In the genomic region with DNA sequence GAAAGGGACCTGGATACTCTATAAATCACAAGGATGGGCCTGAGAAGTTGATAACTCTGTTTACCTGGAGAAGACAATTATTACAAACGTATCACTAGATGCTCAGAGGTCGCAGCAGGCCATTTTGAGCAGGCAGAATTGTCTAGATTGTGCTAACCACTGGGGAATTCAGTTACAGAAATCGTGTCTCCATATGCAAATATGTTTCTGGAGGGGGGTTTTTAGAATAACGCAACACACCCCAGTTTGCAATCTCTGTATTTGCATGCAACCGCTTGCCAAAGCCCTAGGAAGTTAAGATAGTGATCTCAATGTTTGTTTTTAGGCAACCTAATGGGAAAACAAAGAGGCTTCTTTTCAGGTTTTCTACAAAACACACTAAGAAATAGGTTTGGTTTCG, we compare ENCODE assay signal across 1 mouse cellular context.
TF ChIP-seq lines count a peak whose summit lies in the region.

No protein-coding gene starts in this region.

TF ChIP-seq in CH12.LX, 34 proteins besides CTCF, POLR2A, EP300 and RAD21 (continued from another document):
- TF ChIP-seq TCF12 (IDR thresholded peaks at IDR 0.05; ENCODE audit: low read depth, low read length) (peak; percentile 45; the same call in 1 of the 2 replicates), NELFE (IDR thresholded peaks at IDR 0.05; ENCODE audit: low read depth, low read length) (no peak), NRF1 (IDR thresholded peaks at IDR 0.05; ENCODE audit: low read depth, low read length) (no peak), RCOR1 (conservative IDR thresholded peaks at IDR 0.05; ENCODE audit: low read depth, low read length) (peak; percentile 5; the same call in 1 of the 2 replicates), GABPA (IDR thresholded peaks at IDR 0.05; ENCODE audit: insufficient replicate concordance, low read depth, low read length) (no peak), IRF4 (IDR thresholded peaks at IDR 0.05; ENCODE audit: low read depth, low read length) (peak; percentile 63; the same call in 1 of the 2 replicates), JUND (conservative IDR thresholded peaks at IDR 0.05; ENCODE audit: low read depth, low read length) (no peak), TBP (conservative IDR thresholded peaks at IDR 0.05; ENCODE audit: low read depth, low read length) (peak; percentile 93), JUN (IDR thresholded peaks at IDR 0.05; ENCODE audit: insufficient read depth, low read depth, low read length) (peak; percentile 23; the same call in 1 of the 2 replicates), MYC (IDR thresholded peaks at IDR 0.05; ENCODE audit: low read depth, low read length) (no peak), MEF2A (IDR thresholded peaks at IDR 0.05; ENCODE audit: borderline replicate concordance, low read depth, low read length) (peak; percentile 85), ZMIZ1 (IDR thresholded peaks at IDR 0.05; ENCODE audit: low read depth, low read length) (no peak), E2F4 (IDR thresholded peaks at IDR 0.05; ENCODE audit: insufficient replicate concordance, low read depth, low read length) (no peak), UBTF (IDR thresholded peaks at IDR 0.05; ENCODE audit: low read depth, low read length) (0 out of 2 replicates have a peak, but pooled peaks have one; percentile 41), ZNF384 (IDR thresholded peaks at IDR 0.05; ENCODE audit: low read depth, low read length) (no peak), MAZ (IDR thresholded peaks at IDR 0.05; ENCODE audit: low read depth, low read length) (no peak), ELF1 (IDR thresholded peaks at IDR 0.05; ENCODE audit: low read depth, low read length) (0 out of 2 replicates have a peak, but pooled peaks have one; percentile 30), USF2 (conservative IDR thresholded peaks at IDR 0.05; ENCODE audit: low read depth, low read length) (no peak), CHD1 (IDR thresholded peaks at IDR 0.05; ENCODE audit: low read depth, low read length) (no peak), ETS1 (conservative IDR thresholded peaks at IDR 0.05; ENCODE audit: low read depth, low read length) (peak; percentile 75; the same call in 1 of the 2 replicates), ZKSCAN1 (IDR thresholded peaks at IDR 0.05; ENCODE audit: borderline replicate concordance, low read depth, low read length) (no peak)
TF ChIP-seq in CH12.LX: peak in this region for 10.
